In genomic region chr4:126217771-126218170, GRCm38 (mm10) we compare ENCODE assay signal across 17 mouse cellular contexts. TPM values are rescaled to one million over a fixed set of nuclear protein-coding genes. Genes with fewer than 3 reads are reported as not detected.
A peak's percentile ranks its signal among the peaks of the same experiment; 100 is the strongest.
DNase-seq lines count a peak whose midpoint lies in the region; ATAC-seq and TF ChIP-seq lines count a peak whose summit lies in the region.
"Had no signal": no experiment of that assay in that cellular context is flagged by ENCODE, and none has a peak within 500 bp of the region (broad histone marks: within the 10 kb centered on the region; RNA-seq: fewer than 3 reads in every experiment).

No protein-coding gene starts in this region.

- no peaks in the 10 kb centered on the region for H3K9me3 ChIP-seq in hindbrain, embryonic 13.5 days
- H3K9me3 ChIP-seq: embryonic facial prominence, embryonic 12.5 days; forebrain, embryonic 10.5 days; heart, embryonic 15.5 days; midbrain, embryonic 13.5 days had no signal

- no peak overlapping the region for H3K4me2 ChIP-seq in hindbrain, embryonic 13.5 days
- H3K4me2 ChIP-seq: embryonic facial prominence, embryonic 12.5 days; heart, embryonic 15.5 days; hindbrain, embryonic 14.5 days; midbrain, embryonic 13.5 days had no signal

- no peak for ATAC-seq in hindbrain, embryonic 13.5 days (ENCODE audit: low FRiP score)
- ATAC-seq: intestine, postnatal 0 days; midbrain, embryonic 13.5 days had no signal

- 92% methylated on average over 6 of the region's 6 CpGs for WGBS in hindbrain, embryonic 13.5 days
- 92% methylated on average over 6 of the region's 6 CpGs for WGBS in thymus, adult 2 months

- H3K4me3 ChIP-seq in hindbrain, embryonic 13.5 days: no peak overlapping the region
- H3K4me3 ChIP-seq in thymus, adult 2 months (ENCODE audit: control insufficient read depth, insufficient read depth, low read length): no peak overlapping the region
- H3K4me3 ChIP-seq: embryonic facial prominence, embryonic 12.5 days; forebrain, embryonic 10.5 days; heart, embryonic 15.5 days; midbrain, embryonic 13.5 days had no signal

- peak; percentile 59 to 72 for DNase-seq in adrenal gland, adult (ENCODE audit: inconsistent age in 2 of 2, low spot score in 1 of 2)
- no peak for DNase-seq in adrenal gland, postnatal 4 days (ENCODE audit: low spot score in 2 of 2)
- DNase-seq in 3134 (ENCODE audit: extremely low read depth, insufficient read length, low spot score): peak; percentile 80
- DNase-seq in gastrocnemius, postnatal 10 days: peak; percentile 35
- peak; percentile 64 for DNase-seq in lung, postnatal 25 days (ENCODE audit: low spot score)
- DNase-seq in thymus, adult 2 months: no peak
- no peak for DNase-seq in cerebellum, adult 11 months
- DNase-seq: heart, adult 11 months; kidney, postnatal 14 days had no signal

- TF ChIP-seq POLR2A in thymus, adult 2 months (IDR thresholded peaks at IDR 0.05; ENCODE audit: control insufficient read depth, extremely low read depth, insufficient read depth, low read length, poor library complexity): no peak

- no peak overlapping the region for H3K9ac ChIP-seq in hindbrain, embryonic 13.5 days
- H3K9ac ChIP-seq: embryonic facial prominence, embryonic 12.5 days; heart, embryonic 15.5 days; hindbrain, embryonic 14.5 days; midbrain, embryonic 13.5 days had no signal

- H3K27ac ChIP-seq in hindbrain, embryonic 13.5 days: no peak overlapping the region
- H3K27ac ChIP-seq in thymus, adult 2 months (ENCODE audit: control insufficient read depth, insufficient read depth, low read length): no peak overlapping the region
- H3K27ac ChIP-seq: embryonic facial prominence, embryonic 12.5 days; forebrain, embryonic 10.5 days; heart, embryonic 15.5 days; hindbrain, embryonic 14.5 days; macrophage; midbrain, embryonic 13.5 days had no signal

- H3K36me3 ChIP-seq in hindbrain, embryonic 13.5 days: no peaks in the 10 kb centered on the region
- H3K36me3 ChIP-seq in thymus, adult 2 months (ENCODE audit: control insufficient read depth, insufficient read depth, low read length): no peaks in the 10 kb centered on the region
- H3K36me3 ChIP-seq: embryonic facial prominence, embryonic 12.5 days; forebrain, embryonic 10.5 days; heart, embryonic 15.5 days; midbrain, embryonic 13.5 days had no signal

- H3K4me1 ChIP-seq in hindbrain, embryonic 13.5 days (replicated peaks): no peaks in the 10 kb centered on the region
- 0 out of 2 replicates have a peak, but pooled peaks cover 4% of the 10 kb centered on the region for H3K4me1 ChIP-seq in thymus, adult 2 months (replicated peaks; ENCODE audit: control insufficient read depth, insufficient read depth, low read length)
- H3K4me1 ChIP-seq: embryonic facial prominence, embryonic 12.5 days; forebrain, embryonic 10.5 days; midbrain, embryonic 13.5 days had no signal

- no peak for TF ChIP-seq CTCF in thymus, adult 2 months (IDR thresholded peaks at IDR 0.05; ENCODE audit: borderline replicate concordance, control insufficient read depth, extremely low read depth, insufficient read depth, low read length, poor library complexity)

- no peaks in the 10 kb centered on the region for H3K27me3 ChIP-seq in hindbrain, embryonic 13.5 days
- no peaks in the 10 kb centered on the region for H3K27me3 ChIP-seq in thymus, adult 2 months (ENCODE audit: control insufficient read depth, insufficient read depth, low read length)
- H3K27me3 ChIP-seq: embryonic facial prominence, embryonic 12.5 days; heart, embryonic 15.5 days; midbrain, embryonic 13.5 days had no signal

RNA-seq across cellular contexts. Expression of gene Thrap3, which starts 15.2 kb away (rescaled TPM):
- total RNA-seq in adrenal gland, postnatal 4 days (2021): 100 to 1,000 TPM; 319 to 332 TPM
- 100 to 1,000 TPM; 131 to 152 TPM for total RNA-seq in gastrocnemius, postnatal 10 days (2021)
- polyA plus RNA-seq in hindbrain, embryonic 13.5 days (2015; fragmentation: Nextera tagmentation; extraction: Ambion mirVana): 163 and 166 TPM in 2 replicates
- 91.8 and 101 TPM in 2 replicates for polyA plus RNA-seq in thymus, adult 2 months (2012; rRNA removed)

RNA-seq across cellular contexts. Expression of gene Map7d1, which starts 38.4 kb away (rescaled TPM):
- total RNA-seq in adrenal gland, postnatal 4 days (2021): 10 to 100 TPM; 64.1 to 70.7 TPM
- 100 to 1,000 TPM; 209 to 239 TPM for total RNA-seq in gastrocnemius, postnatal 10 days (2021)
- polyA plus RNA-seq in hindbrain, embryonic 13.5 days (2015; fragmentation: Nextera tagmentation; extraction: Ambion mirVana): 79.5 and 81.8 TPM in 2 replicates
- 74.6 and 84.2 TPM in 2 replicates for polyA plus RNA-seq in thymus, adult 2 months (2012; rRNA removed)

RNA-seq across cellular contexts. Expression of gene Trappc3, which starts 44.4 kb away (rescaled TPM):
- 10 to 100 TPM; 70.0 to 75.4 TPM for total RNA-seq in adrenal gland, postnatal 4 days (2021)
- 10 to 100 TPM; 25.7 to 29.2 TPM for total RNA-seq in gastrocnemius, postnatal 10 days (2021)
- polyA plus RNA-seq in hindbrain, embryonic 13.5 days (2015; fragmentation: Nextera tagmentation; extraction: Ambion mirVana): 160 and 168 TPM in 2 replicates
- polyA plus RNA-seq in thymus, adult 2 months (2012; rRNA removed): 48.0 and 55.1 TPM in 2 replicates

RNA-seq across cellular contexts. Expression of gene Sh3d21, which starts 54.5 kb away (rescaled TPM):
- 1 to 10 TPM; 4.2 to 4.3 TPM for total RNA-seq in adrenal gland, postnatal 4 days (2021)
- total RNA-seq in gastrocnemius, postnatal 10 days (2021): 1 to 10 TPM; 1.2 to 1.4 TPM
- 1.3 and 1.4 TPM in 2 replicates for polyA plus RNA-seq in hindbrain, embryonic 13.5 days (2015; fragmentation: Nextera tagmentation; extraction: Ambion mirVana)
- 0.75 and 1.2 TPM in 2 replicates for polyA plus RNA-seq in thymus, adult 2 months (2012; rRNA removed)

Comparison
In these comparisons a context has a peak if more than half of its experiments do, and no peak if none do; other contexts are left out.
1. DNase-seq: peak in adrenal gland, adult (2 of 2), 3134 (single experiment), gastrocnemius, postnatal 10 days (single experiment) and lung, postnatal 25 days (single experiment); none in adrenal gland, postnatal 4 days (0 of 2), thymus, adult 2 months (single experiment) and cerebellum, adult 11 months (single experiment).